Mouse (Mus musculus) midbrain, postnatal 0 days (tissue): ENCODE measurements around the gene Ehbp1l1. TPM values are rescaled to one million over a fixed set of nuclear protein-coding genes. Genes with fewer than 3 reads are reported as not detected.
A peak's percentile ranks its signal among the peaks of the same experiment; 100 is the strongest.

Experiments used
- ATAC-seq: fragments of 200-750 bp; cut with Nextera tagmentation; 2 replicates; pipeline ENCODE4 v1.8.0; 2017; ENCODE audit warnings: moderate number of reproducible peaks, mild to moderate bottlenecking, moderate TSS enrichment, moderate library complexity; ENCODE audit not compliant: low FRiP score
- DNase-seq: peaks from one replicate; pipeline ENCODE4 v3.0.0-alpha.2; 2015; ENCODE audit warnings: low spot score
- H3K27ac ChIP-seq: fragments of 300-500 bp; sonication (generic); 2 replicates; pipeline ENCODE4 v1.5.1; 2014; ENCODE audit warnings: low read depth, mild to moderate bottlenecking, low read length, mixed read lengths
- H3K27me3 ChIP-seq: fragments of 300-500 bp; sonication (generic); 2 replicates; pipeline ENCODE4 v1.6.1; 2014; ENCODE audit warnings: low read length, control low read depth, mixed read lengths; ENCODE audit not compliant: insufficient read depth
- H3K36me3 ChIP-seq: fragments of 300-500 bp; sonication (generic); 2 replicates; pipeline ENCODE4 v1.6.1; 2014; ENCODE audit warnings: low read length, control low read depth, mixed read lengths; ENCODE audit not compliant: insufficient read depth
- H3K4me1 ChIP-seq: fragments of 300-500 bp; sonication (generic); 2 replicates; pipeline ENCODE4 v1.6.1; 2014; ENCODE audit warnings: mild to moderate bottlenecking, control low read depth, antibody characterized with exemption, low read length, mixed read lengths; ENCODE audit not compliant: insufficient read depth
- H3K4me2 ChIP-seq: fragments of 300-500 bp; sonication (generic); 2 replicates; pipeline ENCODE4 v1.6.1; 2014; ENCODE audit warnings: low read depth, mild to moderate bottlenecking, low read length, mixed read lengths; ENCODE audit not compliant: poor library complexity, severe bottlenecking
- H3K4me3 ChIP-seq: fragments of 300-500 bp; sonication (generic); 2 replicates; pipeline ENCODE4 v1.5.1; 2014; ENCODE audit warnings: low read depth, mild to moderate bottlenecking, low read length, moderate library complexity
- H3K9ac ChIP-seq: fragments of 300-500 bp; sonication (generic); replicated peaks from 2 replicates; pipeline ENCODE4 v1.6.1; 2014; ENCODE audit warnings: mild to moderate bottlenecking, low read length, moderate library complexity, mixed read lengths; ENCODE audit not compliant: poor library complexity, severe bottlenecking
- H3K9me3 ChIP-seq: fragments of 300-500 bp; sonication (generic); 2 replicates; pipeline ENCODE4 v1.6.1; 2016; ENCODE audit warnings: low read length, control low read depth
- CTCF ChIP-seq: IDR thresholded peaks from 2 replicates; pipeline ENCODE4 v1.5.1; 2016; ENCODE audit warnings: antibody characterized with exemption, mild to moderate bottlenecking
- WGBS: fragments of 180-500 bp; shearing (Covaris S2); extraction: QIAGEN DNeasy Blood & Tissue Kit; methylation state at CpG from one replicate; pipeline ENCODE4 v1.1.7; 2014; 5-methylcytosine and 5-hydroxymethylcytosine counted together
- polyA plus RNA-seq: library from polyadenylated mRNA; unstranded; fragments of >200 nt; fragmentation: Nextera tagmentation; extraction: Ambion mirVana; gene quantifications from 2 replicates; pipeline ENCODE4 v1.2.1, GENCODE M21; 2015
- total RNA-seq: library from RNA; depleted of rRNA; stranded (reverse); fragments of >200 nt; gene quantifications from 2 replicates; pipeline ENCODE4 v1.2.3, GENCODE M21; 2014

Ehbp1l1 gene
- total and polyA plus RNA-seq, 2 experiments from 2014 or later: 25.6 to 65.2 TPM

DNA sequence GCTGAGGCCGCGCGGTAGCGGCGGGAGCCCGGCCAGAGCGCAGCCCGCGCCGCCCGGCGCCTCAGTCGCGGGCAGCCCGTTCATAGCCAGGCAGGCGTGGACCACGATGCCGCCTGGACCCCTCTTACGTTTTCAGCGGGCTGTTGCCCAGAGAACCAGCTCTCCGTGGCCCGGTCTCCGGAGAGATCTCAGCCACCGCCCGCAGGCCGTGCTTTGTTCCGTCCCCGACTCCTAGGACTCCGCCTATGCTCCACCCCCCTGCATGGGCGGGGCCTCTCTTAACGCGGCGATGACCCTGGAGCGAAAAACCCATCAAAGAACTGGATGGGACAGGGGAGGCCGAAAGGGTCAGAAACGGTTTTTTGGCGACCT is 3.3 kb upstream of the Ehbp1l1 start, which contains the start of gene Fam89b:
Gene Fam89b, minus strand, starts transcription at position 210 of the 372 bp plus-strand sequence.
- no peaks in the 10 kb centered on the region for H3K9me3 ChIP-seq
- DNase-seq (peak; percentile 92), ATAC-seq (peak; percentile 69)
- WGBS: under 1% methylated on average over 37 of the region's 37 CpGs
- peaks cover 6% of the 10 kb centered on the region for H3K36me3 ChIP-seq
- no peaks in the 10 kb centered on the region for H3K27me3 ChIP-seq
- peak within 1 kb of the TSS; percentile 95 for H3K4me2 ChIP-seq
- peak within 1 kb of the TSS; percentile 96 for H3K9ac ChIP-seq
- no peak for TF ChIP-seq CTCF
- peak within 1 kb of the TSS; percentile 95 for H3K27ac ChIP-seq
- H3K4me3 ChIP-seq: peak within 1 kb of the TSS; percentile 92
- H3K4me1 ChIP-seq: peaks cover 32% of the 10 kb centered on the region; the same call in 1 of the 2 replicates

GRCm38 (mm10) chr19:5728631-5729443 is 2.7 kb upstream of the Ehbp1l1 start:
- WGBS: 6% methylated on average over 37 of the region's 37 CpGs
- peak; percentile 17; the same call in 1 of the 2 replicates for ATAC-seq
- H3K27ac ChIP-seq: peak overlapping the region; percentile 95

GRCm38 (mm10) chr19:5727701-5728100 is 1.6 kb upstream of the Ehbp1l1 start:
- H3K9ac ChIP-seq: peak overlapping the region; percentile 44
- peak overlapping the region; percentile 80 for H3K4me2 ChIP-seq
- peaks cover 32% of the 10 kb centered on the region; the same call in 1 of the 2 replicates for H3K4me1 ChIP-seq
- 0 out of 2 replicates have a peak overlapping the region, but pooled peaks have one; percentile 21 for H3K27ac ChIP-seq
- TF ChIP-seq CTCF: peak; percentile 100
- no peaks in the 10 kb centered on the region for H3K27me3 ChIP-seq
- WGBS: 4% methylated on average over 14 of the region's 14 CpGs
- peaks cover 14% of the 10 kb centered on the region for H3K36me3 ChIP-seq
- H3K4me3 ChIP-seq: peak overlapping the region; percentile 92
- no peak for ATAC-seq
- no peaks in the 10 kb centered on the region for H3K9me3 ChIP-seq
- peak; percentile 84 for DNase-seq

More at GRCm38 (mm10) chr19:5728631-5729443, 2.7 kb upstream of the Ehbp1l1 start:
- Histone ChIP-seq H3K4me1 (peaks cover 32% of the 10 kb centered on the region; the same call in 1 of the 2 replicates), H3K4me3 (peak overlapping the region; percentile 92), H3K36me3 (peaks cover 10% of the 10 kb centered on the region), H3K27me3 (no peaks in the 10 kb centered on the region), H3K9ac (peak overlapping the region; percentile 96), H3K9me3 (no peaks in the 10 kb centered on the region), H3K4me2 (peak overlapping the region; percentile 80)
- peak; percentile 69 for DNase-seq
- TF ChIP-seq CTCF: no peak

GRCm38 (mm10) chr19:5726961-5727578 is 953 bp upstream of the Ehbp1l1 start:
- Histone ChIP-seq H3K9me3 (no peaks in the 10 kb centered on the region), H3K9ac (peak overlapping the region; percentile 44), H3K36me3 (peaks cover 16% of the 10 kb centered on the region), H3K27me3 (no peaks in the 10 kb centered on the region), H3K4me1 (peaks cover 32% of the 10 kb centered on the region; the same call in 1 of the 2 replicates), H3K27ac (no peak overlapping the region), H3K4me2 (peak overlapping the region; percentile 80), H3K4me3 (peak overlapping the region; percentile 92; the same call in 1 of the 2 replicates)
- no peak for DNase-seq
- ATAC-seq: no peak
- WGBS: 75% methylated on average over 15 of the region's 15 CpGs
- TF ChIP-seq CTCF: no peak

DNA sequence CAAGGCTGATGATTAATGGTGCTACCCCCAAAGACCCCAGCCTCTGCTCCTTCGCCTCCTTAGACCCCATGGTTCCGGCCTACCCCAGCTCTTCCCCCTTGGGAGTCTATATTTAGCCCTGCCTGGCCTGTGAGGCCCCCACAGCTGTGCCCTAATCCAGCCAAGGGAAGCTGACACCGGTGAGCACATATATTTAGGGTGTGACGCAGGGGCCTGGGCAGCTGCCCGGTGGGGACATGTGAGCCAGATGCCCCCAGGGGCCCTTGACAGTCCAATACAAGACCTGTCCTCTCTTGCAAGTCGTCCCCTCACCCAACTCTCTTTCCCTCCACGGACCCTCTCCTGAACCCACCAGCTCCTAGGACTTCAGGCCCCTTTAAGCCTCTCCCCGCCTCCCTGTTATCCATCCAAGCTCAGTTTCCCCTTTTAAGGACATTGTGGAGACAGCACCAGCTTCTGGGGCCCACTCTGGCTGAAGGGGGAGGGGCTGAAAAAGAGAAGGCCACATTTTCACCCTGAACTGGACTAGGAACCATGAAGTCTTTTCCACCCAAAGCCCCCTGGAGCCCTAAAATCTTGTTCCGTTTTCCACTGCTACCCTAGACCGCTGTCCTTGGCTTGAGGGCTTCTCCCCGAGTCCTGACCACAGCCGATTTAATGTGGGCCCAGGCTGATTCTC is 949 bp downstream of the Ehbp1l1 start:
- H3K9me3 ChIP-seq: no peaks in the 10 kb centered on the region
- no peak for TF ChIP-seq CTCF
- no peak for ATAC-seq
- WGBS: 80% methylated on average over 12 of the region's 12 CpGs
- peak overlapping the region; percentile 36 for H3K9ac ChIP-seq
- peaks cover 31% of the 10 kb centered on the region for H3K36me3 ChIP-seq
- H3K4me2 ChIP-seq: peak overlapping the region; percentile 60
- H3K27me3 ChIP-seq: no peaks in the 10 kb centered on the region
- no peak for DNase-seq
- H3K4me1 ChIP-seq: peaks cover 23% of the 10 kb centered on the region; the same call in 1 of the 2 replicates
- no peak overlapping the region; the same call in 1 of the 2 replicates for H3K27ac ChIP-seq
- H3K4me3 ChIP-seq: peak overlapping the region; percentile 24; the same call in 1 of the 2 replicates
